Mouse (Mus musculus): Measurements from ENCODE around the gene Mmp28.

Gene Mmp28

DNA sequence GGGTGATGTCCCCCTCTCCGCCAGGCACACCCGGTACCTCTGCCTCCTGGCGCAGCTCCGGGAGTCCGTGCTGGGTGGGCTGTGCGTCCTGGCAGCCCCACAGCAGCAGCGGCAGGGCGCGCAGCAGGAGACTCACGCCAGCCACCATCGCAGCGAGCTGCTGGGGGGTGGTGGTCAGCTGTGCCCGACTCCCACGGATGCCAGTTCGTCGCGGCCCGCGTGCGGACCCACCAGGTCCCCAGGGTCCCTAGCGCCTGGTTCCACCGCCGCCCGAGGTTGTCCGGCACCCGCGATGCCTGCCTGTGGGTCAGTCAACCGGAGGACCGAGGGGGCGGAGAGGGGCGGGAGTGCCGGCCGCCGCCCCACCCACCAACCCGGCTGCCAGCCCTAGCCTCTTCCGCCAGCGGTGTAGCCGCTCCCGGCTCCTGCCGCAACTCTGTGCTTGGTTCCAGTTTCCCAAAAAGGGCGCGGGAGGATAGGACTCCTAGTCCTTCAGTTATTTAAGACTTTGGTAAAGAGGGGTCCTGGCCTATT, at the start of gene Mmp28:
Mmp28 (minus strand) TSS at position 361 of the 534 bp plus-strand sequence.
- in situ Hi-C loops (cut with MboI, MseI): no loop called here

DNA sequence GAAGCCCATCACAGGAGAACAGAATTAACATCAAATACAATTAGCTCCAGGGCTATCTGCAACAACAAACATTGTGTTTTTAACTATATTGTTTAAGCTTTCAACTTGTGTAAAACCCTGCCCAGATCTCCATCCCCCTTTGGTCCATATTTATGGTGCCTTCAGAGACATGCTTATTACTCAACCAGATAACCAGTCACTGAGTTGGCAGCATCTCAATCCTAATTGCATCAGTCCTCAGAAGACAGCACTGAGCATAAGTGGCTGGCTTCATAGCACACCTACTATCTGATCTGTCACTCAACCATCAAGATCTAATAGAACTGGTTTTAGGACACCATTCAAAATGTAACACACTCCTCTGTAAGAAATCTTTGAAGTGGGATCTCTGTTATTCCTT, 46.6 kb upstream of the Mmp28 start:
- in situ Hi-C loops (cut with MboI, MseI): no loop called here

DNA sequence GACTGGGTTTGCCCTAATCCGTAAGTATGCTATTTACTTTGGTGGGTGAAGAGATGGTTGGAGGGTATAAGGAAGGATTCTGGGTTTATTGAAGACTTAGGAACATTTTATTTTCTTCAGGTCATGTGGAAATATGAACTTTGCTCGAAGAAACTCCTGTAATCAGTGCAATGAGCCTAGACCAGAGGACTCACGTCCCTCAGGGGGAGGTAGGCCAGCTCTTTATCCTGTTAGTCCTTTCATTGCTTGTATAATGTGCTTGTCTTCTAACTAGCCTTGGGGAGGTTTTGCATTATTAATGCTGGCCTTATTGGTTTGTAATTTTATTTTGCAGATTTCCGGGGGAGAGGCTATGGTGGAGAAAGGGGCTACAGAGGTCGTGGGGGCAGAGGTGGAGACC, 41.4 kb upstream of the Mmp28 start:
- in situ Hi-C loops (cut with MboI, MseI): no loop called here

DNA sequence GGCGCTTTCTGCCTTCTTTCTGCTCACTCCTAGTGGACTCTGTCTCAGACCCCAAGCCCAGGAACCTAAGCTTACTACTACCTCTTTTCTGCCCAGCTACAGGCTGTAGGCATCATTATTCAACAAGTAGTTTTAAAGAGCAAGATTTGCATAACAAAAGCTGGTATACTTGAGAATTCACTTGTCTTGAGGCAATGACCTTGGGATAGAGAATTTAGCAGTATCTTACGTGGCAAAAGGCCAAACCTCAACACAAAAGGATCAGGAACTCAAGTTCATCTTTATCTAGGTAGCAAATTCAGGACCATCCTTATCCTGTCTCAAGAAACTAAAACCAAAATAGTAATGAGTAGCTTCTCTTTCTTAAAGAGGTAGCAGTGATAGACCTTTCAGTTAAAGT, 32.7 kb upstream of the Mmp28 start:
- in situ Hi-C loops (cut with MboI, MseI): no loop called here

DNA sequence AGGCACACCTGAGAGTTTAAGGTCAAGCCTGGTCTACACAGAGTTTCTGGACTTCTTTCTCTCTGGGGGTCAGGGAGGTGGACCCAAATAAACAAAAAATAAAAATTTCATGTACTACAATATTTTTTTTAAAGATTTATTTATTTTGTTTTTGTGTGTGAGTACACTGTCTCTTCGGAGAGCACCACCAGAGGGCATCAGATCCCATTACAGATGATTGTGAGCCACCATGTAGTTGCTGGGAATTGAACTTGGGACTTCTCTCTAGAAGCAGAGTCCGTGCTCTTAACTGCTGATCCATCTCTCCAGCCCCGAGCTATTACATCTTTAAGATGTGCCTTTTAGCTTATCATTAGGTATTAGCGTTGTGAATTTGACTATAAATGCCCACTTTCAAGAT, 28.6 kb upstream of the Mmp28 start:
- in situ Hi-C loops (cut with MboI, MseI): no loop called here

DNA sequence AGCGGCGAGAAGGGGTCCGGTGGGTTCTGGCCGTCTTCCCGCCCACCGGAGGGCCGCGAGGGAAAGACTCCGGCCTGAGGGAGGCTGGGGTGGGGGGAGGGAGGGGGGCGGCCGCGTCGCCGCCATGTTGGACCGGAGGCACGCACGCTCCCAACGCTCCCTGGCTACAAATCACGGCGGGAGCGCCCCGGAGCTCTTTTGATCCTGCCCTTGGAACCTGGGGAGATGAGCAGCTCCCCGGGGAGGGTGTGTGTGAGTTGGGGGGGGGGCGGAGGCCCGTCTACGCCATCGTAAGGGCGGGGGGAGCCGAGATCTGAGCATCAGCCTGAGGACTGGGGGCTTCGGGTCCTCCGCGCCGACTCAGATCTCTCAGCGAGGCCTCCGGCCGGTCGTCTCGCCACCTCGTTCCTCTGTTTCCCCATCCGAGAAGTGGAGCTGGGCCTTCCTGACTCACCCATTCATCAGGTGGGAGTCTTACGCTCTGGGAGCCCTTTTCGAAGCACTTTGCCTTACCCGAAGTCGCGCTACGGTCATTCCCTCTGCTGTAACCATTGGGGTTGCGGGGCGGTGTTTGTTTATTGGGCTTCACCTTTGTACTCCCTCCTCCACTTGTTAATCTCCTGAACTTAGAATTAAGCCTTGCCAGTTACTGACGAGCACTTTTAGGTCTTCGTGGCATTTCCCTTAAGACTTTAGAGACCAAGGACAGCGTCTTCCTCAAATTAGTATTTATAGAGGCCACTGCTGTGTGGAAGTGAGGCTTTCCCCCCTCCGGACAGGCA, 10.6 kb upstream of the Mmp28 start:
- in situ Hi-C loops (cut with MboI, MseI): no loop called here

DNA sequence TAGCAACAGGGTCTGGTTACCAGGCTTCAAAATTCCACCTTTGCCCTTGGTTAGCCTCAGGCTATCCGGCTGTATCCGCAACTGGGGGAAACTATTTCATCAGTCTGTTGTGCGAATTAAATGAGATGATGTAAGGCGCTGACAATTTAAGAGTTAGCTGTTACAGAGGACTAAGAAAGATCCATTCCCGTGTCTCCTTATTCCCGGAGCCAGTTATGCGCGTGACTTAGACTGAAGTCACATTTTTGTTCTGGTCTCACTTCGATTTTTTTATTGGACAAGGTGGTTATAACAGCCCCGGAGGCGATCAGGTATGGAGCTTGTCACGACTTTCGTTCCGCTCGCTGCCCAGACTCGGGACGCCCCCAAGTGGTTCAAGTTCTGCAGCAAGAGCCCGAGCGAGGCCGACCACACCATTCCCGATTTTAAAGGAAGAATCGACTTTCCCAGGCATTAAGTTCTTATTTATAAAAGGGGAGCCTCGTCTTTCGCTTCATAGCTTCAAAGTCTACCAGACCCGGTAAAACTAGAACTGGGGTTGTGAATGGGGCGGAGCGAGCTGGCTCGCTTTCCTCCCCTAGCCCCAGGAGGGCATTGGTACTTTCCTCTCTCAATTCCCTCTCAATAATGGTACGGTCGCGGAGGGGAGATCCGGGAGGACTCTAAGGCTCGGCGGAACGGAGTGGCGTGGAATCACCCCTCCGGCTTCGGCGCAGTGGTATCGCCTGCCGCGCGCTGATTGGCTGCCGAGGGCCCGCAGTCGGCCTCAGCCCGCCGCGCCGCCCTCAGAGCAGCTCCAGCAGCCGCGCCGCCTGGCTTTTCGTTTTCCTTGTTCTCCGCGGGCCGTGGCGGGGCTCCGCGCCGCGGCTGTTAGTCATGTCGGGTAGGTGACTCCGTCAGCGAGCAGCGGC, 9.7 kb upstream of the Mmp28 start, which contains the start of gene Taf15:
Taf15 (plus strand) TSS at position 763 of the 911 bp plus-strand sequence.
- in situ Hi-C loops (cut with MboI, MseI): no loop called here

DNA sequence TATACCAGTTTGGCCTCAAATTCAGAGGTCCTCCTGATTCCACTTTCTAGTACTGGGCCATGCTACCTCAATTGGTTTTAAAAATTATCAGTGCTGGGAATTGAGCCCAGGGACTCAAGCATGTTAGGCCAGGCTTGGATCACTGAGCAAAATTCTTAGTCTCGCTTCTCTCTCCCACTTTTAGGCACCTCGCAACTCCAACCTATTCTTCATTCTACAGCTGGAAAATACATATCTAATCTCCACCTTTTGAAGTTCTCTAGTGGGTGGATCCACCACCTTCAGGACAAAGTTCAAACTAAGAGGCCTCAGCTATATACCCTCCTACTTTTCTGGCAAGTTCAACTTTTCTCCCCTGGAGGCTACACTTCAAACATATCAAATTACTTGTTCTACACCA, 8.9 kb upstream of the Mmp28 start:
- in situ Hi-C loops (cut with MboI, MseI): no loop called here

DNA sequence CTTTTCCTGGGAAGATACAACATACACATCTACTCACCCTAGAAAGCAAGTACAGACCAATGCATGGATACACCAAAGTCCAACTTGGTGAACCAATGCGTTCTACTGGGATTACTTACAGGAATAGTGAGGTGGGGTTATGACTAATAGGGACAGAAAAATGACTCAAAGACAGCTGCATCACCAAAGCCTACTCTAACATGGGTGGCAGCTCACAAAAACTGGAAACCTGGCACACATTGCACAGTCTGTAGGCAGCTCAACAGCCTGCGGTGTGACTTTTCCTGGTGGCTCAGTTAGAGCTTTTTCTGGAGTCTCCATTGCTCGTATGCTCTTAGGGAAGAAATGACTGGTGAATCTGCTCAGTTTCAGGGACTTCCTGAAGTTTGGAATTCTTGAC, 5.9 kb upstream of the Mmp28 start:
- in situ Hi-C loops (cut with MboI, MseI): no loop called here

DNA sequence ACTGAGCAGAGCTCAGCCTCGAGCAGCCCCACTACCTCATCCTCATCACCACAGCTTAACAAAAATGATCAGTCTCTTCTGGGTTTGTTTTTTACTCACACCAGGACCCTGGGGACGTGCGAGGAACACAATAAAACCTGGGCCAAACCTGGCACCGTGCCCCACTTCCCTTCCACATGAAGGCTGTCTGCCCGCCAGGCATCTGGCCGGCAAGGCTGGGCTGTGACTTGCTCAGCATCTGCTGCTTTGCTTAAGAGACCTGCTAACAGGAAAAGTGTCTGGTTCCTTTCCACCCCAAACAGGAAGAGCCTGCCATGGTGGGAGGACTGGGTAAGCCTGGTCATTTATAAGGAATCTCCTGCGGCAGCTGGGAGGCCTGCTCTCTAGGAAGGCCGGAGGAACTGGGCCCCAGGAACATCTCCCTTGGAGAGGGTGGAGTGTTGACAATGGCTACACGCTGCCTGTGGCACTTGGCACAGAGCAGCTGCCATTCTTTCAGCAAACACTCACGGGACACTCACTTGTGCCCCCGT, 4.3 kb upstream of the Mmp28 start:
- in situ Hi-C loops (cut with MboI, MseI): no loop called here

DNA sequence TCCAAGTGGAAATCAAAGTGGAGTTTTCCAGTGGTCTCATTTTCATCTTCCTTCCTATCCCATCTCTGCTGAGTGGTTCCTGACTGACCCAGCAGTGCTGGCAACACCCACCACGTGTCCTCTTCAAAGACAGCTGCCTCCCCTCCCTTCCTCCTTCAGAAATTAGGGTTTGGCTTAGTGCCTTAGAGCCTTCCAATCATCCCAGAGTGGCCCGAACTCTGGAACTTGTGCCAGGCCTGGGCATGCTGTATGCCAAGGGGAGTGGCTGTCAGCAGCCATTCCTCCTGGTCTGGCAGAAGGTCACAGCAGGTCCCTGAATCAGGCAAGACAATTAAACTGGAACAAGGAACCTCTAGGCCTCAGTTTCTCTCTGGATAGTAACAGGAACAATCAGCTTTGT, 3.1 kb upstream of the Mmp28 start:
- in situ Hi-C loops (cut with MboI, MseI): no loop called here

DNA sequence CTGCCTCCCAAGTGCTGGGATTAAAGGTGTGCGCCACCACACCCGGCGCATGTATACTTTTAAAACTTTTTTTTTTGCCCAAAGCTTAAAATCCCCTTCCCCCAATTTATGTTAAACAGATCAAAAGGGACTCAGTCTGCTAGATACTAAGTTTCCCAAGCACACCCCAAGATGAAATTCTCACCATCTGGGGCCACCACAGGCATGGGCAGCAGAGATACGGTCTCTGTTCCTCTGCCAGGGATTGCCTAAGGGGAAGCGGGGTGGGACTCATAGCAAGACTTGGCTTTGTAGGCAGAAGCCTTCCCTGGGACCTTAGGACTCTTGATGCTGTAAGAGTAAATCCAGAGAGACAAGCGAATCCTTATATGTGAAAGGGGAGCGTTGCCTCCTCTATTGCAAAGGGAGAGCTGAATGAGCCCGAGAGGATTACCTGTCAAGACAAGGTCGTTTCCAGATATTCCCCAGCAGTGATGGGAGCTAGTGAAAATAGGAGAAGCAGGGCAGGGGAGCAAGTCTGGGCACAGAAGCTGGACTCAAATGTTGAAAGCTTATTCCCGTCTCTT, 1.3 kb downstream of the Mmp28 start:
- in situ Hi-C loops (cut with MboI, MseI): no loop called here

DNA sequence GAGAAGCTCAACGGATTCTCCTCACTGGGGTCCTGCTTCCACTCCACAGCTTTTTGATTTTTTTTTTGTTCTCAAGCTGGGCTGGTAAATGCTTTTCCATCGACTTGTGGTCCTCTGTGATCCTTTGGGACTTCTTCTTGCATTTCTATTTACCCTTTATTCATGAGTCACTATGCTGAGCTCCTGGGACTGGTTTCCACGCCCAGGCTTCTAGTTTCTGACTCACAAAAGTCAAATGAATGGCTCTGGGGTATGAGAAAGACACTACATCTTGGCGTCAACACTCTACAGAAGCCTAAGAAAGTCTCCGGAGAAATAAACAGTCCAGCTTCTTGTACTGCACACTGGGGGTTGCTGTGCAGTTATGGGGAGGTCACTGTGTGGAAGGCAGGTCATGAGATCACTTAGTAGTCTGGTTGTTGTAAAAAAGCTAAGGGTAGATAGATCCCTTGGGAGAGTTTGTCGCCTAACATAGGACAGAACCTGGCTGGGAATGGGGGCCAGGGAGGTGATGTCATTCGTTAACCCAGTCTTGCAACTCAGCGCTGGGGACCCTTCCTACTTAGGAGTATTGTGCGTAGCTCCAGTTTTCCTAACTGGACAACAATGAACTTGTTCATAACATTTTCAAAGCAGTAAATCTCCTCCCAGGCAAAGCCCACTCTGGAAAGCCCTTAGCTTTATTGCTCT, 4.8 kb downstream of the Mmp28 start:
- in situ Hi-C loops (cut with MboI, MseI): no loop called here

DNA sequence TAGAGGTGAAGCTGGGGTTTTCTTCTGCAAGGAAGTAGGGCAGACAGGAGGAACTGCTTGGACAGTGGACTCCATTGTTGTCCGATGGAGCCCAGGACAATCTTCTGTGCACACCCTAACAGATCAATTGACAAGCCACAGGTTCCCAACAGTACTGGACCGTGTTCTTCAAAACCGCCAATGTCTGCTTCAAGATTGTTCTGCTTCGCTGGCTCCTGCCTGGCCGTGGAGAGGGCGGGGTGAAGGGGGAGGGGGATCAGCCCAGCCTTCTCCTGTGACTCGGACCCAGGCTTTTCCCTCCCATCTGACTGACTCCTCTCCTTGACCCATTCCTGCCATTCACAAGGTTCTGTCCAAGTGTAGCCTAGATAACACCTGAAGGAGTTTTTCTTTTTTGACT, 5.6 kb downstream of the Mmp28 start:
- in situ Hi-C loops (cut with MboI, MseI): no loop called here

DNA sequence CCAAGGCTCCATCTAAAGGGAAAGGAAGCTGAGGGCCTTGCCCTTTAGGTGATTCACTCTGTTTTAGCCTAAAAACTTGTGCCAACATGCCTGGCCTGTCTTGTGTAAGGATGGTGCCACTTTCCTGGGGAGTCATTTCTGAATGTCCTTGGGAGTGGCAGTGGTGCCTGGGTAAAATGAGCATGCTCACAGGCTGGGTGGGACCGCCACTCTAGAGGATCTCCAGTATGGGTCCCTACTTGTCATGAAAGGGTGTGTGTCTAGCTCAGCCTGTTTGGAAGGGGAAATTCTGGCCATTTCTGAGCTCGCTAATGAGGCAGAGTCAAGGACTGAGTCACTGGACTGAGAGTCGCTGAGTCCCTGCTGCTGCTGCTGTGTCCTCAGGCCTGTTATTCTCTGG, 7.3 kb downstream of the Mmp28 start:
- in situ Hi-C loops (cut with MboI, MseI): no loop called here

DNA sequence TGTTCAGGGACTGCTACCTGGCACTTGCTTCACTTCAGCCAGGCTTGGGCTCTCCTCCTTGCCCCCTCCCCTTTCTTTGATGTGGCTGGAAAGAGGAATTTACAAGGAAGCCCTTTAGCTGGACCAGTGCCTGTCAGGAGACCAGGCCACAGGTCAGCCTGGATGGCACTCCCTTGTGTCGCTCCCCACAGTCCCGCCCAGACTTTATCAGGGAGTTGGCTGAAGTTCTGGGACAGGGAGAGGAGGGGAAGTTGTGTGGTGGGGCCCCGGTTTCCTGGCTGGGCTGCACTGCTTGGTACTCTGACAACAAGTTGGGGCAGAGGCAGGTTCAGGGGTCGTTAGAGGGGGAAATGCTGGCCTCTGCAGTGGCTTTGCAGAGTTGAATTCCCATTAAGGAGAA, 8.3 kb downstream of the Mmp28 start:
- in situ Hi-C loops (cut with MboI, MseI): no loop called here

DNA sequence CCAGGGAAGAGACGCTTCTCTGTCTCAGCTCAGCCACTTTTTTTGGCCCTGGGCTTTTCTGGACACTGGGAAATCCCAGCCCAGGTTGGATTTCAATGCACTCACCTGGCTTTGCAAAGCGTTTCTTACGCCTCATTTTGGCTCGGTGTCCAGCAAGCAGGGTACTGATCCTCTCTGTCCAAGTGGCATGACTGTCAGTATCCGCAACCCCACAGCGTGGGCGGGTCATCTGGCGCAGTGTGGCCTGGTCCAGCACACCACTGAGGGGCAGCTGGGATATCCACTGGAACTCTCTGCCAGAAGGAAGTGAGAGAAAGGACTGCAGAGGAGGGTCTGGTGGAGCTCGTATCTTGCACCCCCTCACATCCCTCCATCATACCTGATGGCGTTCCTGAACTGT, 11.6 kb downstream of the Mmp28 start:
- in situ Hi-C loops (cut with MboI, MseI): no loop called here

DNA sequence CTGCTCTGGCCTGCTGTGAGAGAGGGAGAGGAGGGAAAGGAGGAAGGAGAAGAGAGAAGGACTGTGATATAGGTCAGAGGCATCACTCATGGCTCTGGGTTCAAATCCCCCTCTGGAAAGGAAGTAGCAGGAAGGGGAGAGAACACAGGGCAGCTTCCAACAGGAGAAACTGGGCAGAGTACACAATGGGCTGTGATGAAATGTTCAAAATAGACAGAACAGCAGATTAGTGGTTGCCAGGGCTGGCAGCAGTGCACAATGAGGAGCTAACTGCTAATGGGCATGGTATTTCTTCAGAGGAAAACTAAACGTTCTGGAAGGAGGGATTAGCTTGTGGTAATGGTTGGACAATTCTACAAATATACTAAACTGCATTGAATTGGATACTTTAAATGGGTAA, 12.3 kb downstream of the Mmp28 start:
- in situ Hi-C loops (cut with MboI, MseI): no loop called here

DNA sequence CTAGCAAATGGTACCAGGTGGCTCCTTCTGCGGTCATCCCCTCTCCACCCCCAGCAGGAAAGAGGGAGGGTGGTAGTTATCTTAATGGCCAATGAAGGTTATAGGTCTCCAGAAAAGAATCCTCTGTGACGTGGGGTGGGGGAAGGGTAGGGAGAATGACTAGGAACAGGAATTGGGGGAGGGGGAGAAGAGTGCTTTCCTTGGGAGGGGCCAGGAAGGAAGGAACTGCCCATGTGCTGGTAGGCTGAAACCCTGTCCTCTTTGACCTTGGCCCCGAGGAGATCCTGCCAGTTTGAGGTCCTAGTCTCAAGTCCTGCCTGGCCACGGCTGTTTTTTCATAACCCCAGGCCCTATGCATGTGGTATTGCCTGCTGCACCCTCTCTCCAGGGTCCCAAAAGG, 13.6 kb downstream of the Mmp28 start:
- in situ Hi-C loops (cut with MboI, MseI): no loop called here

DNA sequence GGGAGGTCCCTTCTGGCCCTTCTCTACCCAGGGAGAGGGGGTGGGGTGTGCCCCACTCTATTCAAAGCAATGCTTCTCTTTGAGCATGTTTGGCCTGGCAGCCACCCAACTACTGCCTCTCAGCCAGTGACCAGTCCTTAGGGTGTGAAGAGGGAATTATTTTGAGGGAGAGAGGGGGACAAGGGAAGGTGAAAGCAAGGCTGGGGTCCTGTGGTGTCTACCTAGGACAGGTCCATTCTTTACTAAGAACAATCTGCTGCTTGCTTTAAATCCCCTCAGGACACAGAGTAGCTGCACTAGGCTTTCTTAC, 14.0 kb downstream of the Mmp28 start:
- in situ Hi-C loops (cut with MboI, MseI): no loop called here

DNA sequence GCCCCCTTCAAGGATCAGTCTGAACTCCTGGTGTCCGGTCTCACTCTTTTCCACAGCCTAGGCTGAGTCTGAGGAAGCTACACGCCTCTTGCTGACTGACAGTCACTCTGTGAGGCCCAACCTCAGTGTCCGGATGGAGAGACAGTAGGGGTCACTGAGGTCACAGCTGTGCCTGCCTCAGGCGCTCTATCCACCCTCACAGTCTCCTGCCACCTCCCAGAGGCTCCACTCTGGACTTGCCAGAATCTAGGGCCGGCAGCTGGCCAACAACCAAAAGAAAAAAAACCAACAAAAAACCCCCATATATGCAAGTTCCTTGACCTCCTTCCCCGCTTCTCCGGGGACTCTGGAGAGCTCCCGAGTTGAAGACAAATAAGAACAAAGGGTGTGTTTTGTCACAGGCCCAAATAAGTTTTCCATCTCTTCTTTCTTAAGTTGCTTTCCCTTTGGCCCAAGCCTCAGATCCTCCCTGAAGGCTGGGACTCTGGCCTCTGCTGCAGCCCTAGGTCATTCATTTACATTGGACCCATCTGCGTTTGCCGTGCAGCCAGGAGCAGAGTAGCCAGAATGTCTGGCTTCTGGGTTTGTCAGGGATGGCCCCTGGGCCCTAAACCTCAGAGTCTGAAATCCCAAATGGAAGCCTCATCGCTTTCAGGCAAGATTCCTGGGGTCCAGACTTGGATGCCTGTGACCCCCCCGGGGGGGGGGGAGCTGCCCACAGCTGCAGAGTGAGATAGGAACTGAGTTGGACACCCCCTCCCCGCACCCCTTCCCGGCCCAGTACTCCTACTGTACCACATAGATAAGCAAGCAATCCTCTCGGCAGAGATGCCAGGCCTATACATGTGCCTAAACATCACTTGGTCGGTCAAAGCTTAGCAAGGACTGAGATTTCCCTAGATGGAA, 14.6 kb downstream of the Mmp28 start:
- in situ Hi-C loops (cut with MboI, MseI): no loop called here
